Mouse (Mus musculus) lung, postnatal 0 days (tissue): ENCODE data around the gene A430005L14Rik. TPM values are rescaled to one million over a fixed set of nuclear protein-coding genes. Genes with fewer than 3 reads are reported as not detected.
"Not testable (repeated sequence)": the region's sequence is repeated elsewhere in the genome, so short reads cannot be mapped to it uniquely, and the experiment has no call there.

ENCODE experiments used
- ATAC-seq: fragments of 200-750 bp; cut with Nextera tagmentation; 2 replicates; pipeline ENCODE4 v1.8.0; 2017; ENCODE audit warnings: moderate library complexity
- DNase-seq: peaks from one replicate; pipeline ENCODE4 v3.0.0-alpha.2; 2016; ENCODE audit warnings: low spot score
- H3K27ac ChIP-seq: fragments of 300-500 bp; sonication (generic); 2 replicates; pipeline ENCODE4 v1.5.1; 2014; ENCODE audit warnings: antibody characterized with exemption, mild to moderate bottlenecking, low read length, mixed read lengths
- H3K27me3 ChIP-seq: fragments of 300-500 bp; sonication (generic); replicated peaks from 2 replicates; pipeline ENCODE4 v1.6.1; 2014; ENCODE audit warnings: low read length, mixed read lengths; ENCODE audit not compliant: insufficient read depth
- H3K36me3 ChIP-seq: fragments of 300-500 bp; sonication (generic); 2 replicates; pipeline ENCODE4 v1.6.1; 2014; ENCODE audit warnings: low read length, mixed read lengths; ENCODE audit not compliant: insufficient read depth
- H3K4me1 ChIP-seq: fragments of 300-500 bp; sonication (generic); 2 replicates; pipeline ENCODE4 v1.6.1; 2014; ENCODE audit warnings: antibody characterized with exemption, low read depth, low read length, mixed read lengths; ENCODE audit not compliant: insufficient read depth
- H3K4me2 ChIP-seq: fragments of 300-500 bp; sonication (generic); replicated peaks from 2 replicates; pipeline ENCODE4 v1.6.1; 2014; ENCODE audit warnings: low read depth, mild to moderate bottlenecking, low read length, moderate library complexity, mixed read lengths
- H3K4me3 ChIP-seq: fragments of 300-500 bp; sonication (generic); 2 replicates; pipeline ENCODE4 v1.5.1; 2014; ENCODE audit warnings: low read depth, low read length
- H3K9ac ChIP-seq: fragments of 300-500 bp; sonication (generic); replicated peaks from 2 replicates; pipeline ENCODE4 v1.6.1; 2014; ENCODE audit warnings: low read depth, mild to moderate bottlenecking
- H3K9me3 ChIP-seq: fragments of 300-500 bp; sonication (generic); 2 replicates; pipeline ENCODE4 v1.6.1; 2016; ENCODE audit warnings: low read length, mixed read lengths
- CTCF ChIP-seq: IDR thresholded peaks from 2 replicates; pipeline ENCODE4 v1.5.1; 2016; ENCODE audit warnings: antibody characterized with exemption, mild to moderate bottlenecking
- EP300 ChIP-seq: IDR thresholded peaks from 2 replicates; pipeline ENCODE4 v1.6.1; 2016; ENCODE audit warnings: antibody characterized with exemption, mild to moderate bottlenecking, control low read depth
- WGBS: fragments of 180-500 bp; shearing (Covaris S2); extraction: QIAGEN DNeasy Blood & Tissue Kit; methylation state at CpG from one replicate; pipeline ENCODE4 v1.1.7; 2014; 5-methylcytosine and 5-hydroxymethylcytosine counted together
- polyA plus RNA-seq: library from polyadenylated mRNA; unstranded; fragments of >200 nt; fragmentation: Nextera tagmentation; extraction: Ambion mirVana; gene quantifications from 2 replicates; pipeline ENCODE4 v1.2.1, GENCODE M21; 2015

A430005L14Rik gene
- 57.6 and 61.5 TPM in 2 replicates for polyA plus RNA-seq

GRCm38 (mm10) chr4:153956569-153957405 lies at the start of gene A430005L14Rik:
Gene A430005L14Rik (plus strand): TSS chr4:153957237.
- 1% methylated on average over 51 of the region's 67 CpGs for WGBS
- TF ChIP-seq CTCF (peak; percentile 53), EP300 (no peak)
- H3K27me3 ChIP-seq = no peaks in the 10 kb centered on the region
- no peaks in the 10 kb centered on the region for H3K9me3 ChIP-seq
- H3K27ac ChIP-seq = peak within 1 kb of the TSS; percentile 65
- peak within 1 kb of the TSS; percentile 53 for H3K9ac ChIP-seq
- peak within 1 kb of the TSS; percentile 76 for H3K4me2 ChIP-seq
- no peaks in the 10 kb centered on the region for H3K36me3 ChIP-seq
- peak; percentile 97 for ATAC-seq
- peaks cover 3% of the 10 kb centered on the region; the same call in 1 of the 2 replicates for H3K4me1 ChIP-seq
- peak within 1 kb of the TSS; percentile 67 for H3K4me3 ChIP-seq
- DNase-seq = peak; percentile 98

GRCm38 (mm10) chr4:153907573-153907972 lies 49.5 kb upstream of the A430005L14Rik start:
- Histone ChIP-seq H3K36me3 (no peaks in the 10 kb centered on the region), H3K4me2 (no peak overlapping the region), H3K27me3 (no peaks in the 10 kb centered on the region), H3K27ac (no peak overlapping the region), H3K9ac (no peak overlapping the region), H3K4me3 (no peak overlapping the region), H3K9me3 (no peaks in the 10 kb centered on the region), H3K4me1 (no peaks in the 10 kb centered on the region)
- no peak for ATAC-seq
- no peak for TF ChIP-seq CTCF
- no peak for TF ChIP-seq EP300
- DNase-seq = peak; percentile 24
- WGBS = 23% methylated on average over 11 of the region's 11 CpGs

GRCm38 (mm10) chr4:153913635-153914034 lies 43.4 kb upstream of the A430005L14Rik start:
- Histone ChIP-seq H3K4me3 (no peak overlapping the region), H3K27me3 (no peaks in the 10 kb centered on the region), H3K4me1 (no peaks in the 10 kb centered on the region), H3K9ac (no peak overlapping the region), H3K36me3 (no peaks in the 10 kb centered on the region), H3K27ac (no peak overlapping the region), H3K9me3 (no peaks in the 10 kb centered on the region), H3K4me2 (no peak overlapping the region)
- DNase-seq = no peak
- TF ChIP-seq EP300 (no peak), CTCF (peak; percentile 13; the same call in 1 of the 2 replicates)
- WGBS = 57% methylated on average over 3 of the region's 3 CpGs
- ATAC-seq = no peak

- Histone ChIP-seq H3K9me3 (no peaks in the 10 kb centered on the region), H3K4me1 (no peaks in the 10 kb centered on the region), H3K36me3 (no peaks in the 10 kb centered on the region), H3K4me2 (no peak overlapping the region), H3K27ac (no peak overlapping the region), H3K9ac (no peak overlapping the region), H3K4me3 (no peak overlapping the region), H3K27me3 (no peaks in the 10 kb centered on the region)
- WGBS = 32% methylated on average over 8 of the region's 8 CpGs
- DNase-seq = no peak
- no peak for TF ChIP-seq CTCF
- TF ChIP-seq EP300 = no peak
- ATAC-seq = no peak
These were observed 39.1 kb upstream of the A430005L14Rik start for GRCm38 (mm10) chr4:153917773-153918500.

GRCm38 (mm10) chr4:153920517-153921233 lies 36.4 kb upstream of the A430005L14Rik start:
- ATAC-seq (no peak), DNase-seq (no peak)
- no peak overlapping the region for H3K9ac ChIP-seq
- WGBS = 61% methylated on average over 9 of the region's 9 CpGs
- no peaks in the 10 kb centered on the region for H3K4me1 ChIP-seq
- no peak overlapping the region for H3K4me2 ChIP-seq
- TF ChIP-seq CTCF (no peak), EP300 (no peak)
- H3K27ac ChIP-seq = no peak overlapping the region
- no peaks in the 10 kb centered on the region for H3K36me3 ChIP-seq
- H3K27me3 ChIP-seq = no peaks in the 10 kb centered on the region
- H3K9me3 ChIP-seq = no peaks in the 10 kb centered on the region
- H3K4me3 ChIP-seq = no peak overlapping the region

- WGBS = 33% methylated on average over 4 of the region's 4 CpGs
- not testable (repeated sequence) for DNase-seq, H3K36me3 ChIP-seq, H3K4me3 ChIP-seq, H3K9ac ChIP-seq, H3K4me1 ChIP-seq, H3K9me3 ChIP-seq, H3K27ac ChIP-seq, ATAC-seq, H3K27me3 ChIP-seq, H3K4me2 ChIP-seq
- TF ChIP-seq CTCF = peak; percentile 15; the same call in 1 of the 2 replicates
These were observed 34.9 kb upstream of the A430005L14Rik start for GRCm38 (mm10) chr4:153922090-153922489.
